Mouse (Mus musculus): ENCODE measurements around the gene Fzd10. TPM values are rescaled to one million over a fixed set of nuclear protein-coding genes. Genes with fewer than 3 reads are reported as not detected.

The Fzd10 gene
- polyA plus RNA-seq, 1 experiment from 2014 or later = 4.4 TPM

DNA sequence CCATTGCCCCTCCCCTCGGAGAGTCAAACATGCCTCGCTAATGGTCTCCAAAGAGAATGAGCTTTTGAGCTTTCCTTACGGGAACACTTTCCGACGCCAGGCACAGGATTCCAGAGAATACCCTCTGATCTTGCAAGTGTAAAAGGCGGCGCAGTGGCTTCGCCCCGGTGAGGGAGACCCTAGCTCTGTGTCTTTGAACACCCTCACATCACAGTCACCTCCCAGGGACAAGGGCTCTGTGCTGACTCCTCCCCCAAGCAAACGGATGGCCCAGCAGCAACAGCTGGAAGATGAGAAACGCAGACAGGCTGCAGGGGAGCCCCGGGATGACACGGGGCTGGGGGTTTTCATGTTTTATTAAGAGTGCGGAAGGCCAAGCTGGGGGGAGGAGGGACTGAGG lies 6.0 kb downstream of the Fzd10 start:
- no peak overlapping the region for H3K27ac ChIP-seq (replicated peaks)
- peaks cover 13% of the 10 kb centered on the region for H3K27me3 ChIP-seq
- 5% methylated on average over 14 of the region's 14 CpGs for WGBS
- no peaks in the 10 kb centered on the region for H3K36me3 ChIP-seq
- peaks cover 24% of the 10 kb centered on the region for H3K4me1 ChIP-seq (replicated peaks)
- H3K9me3 ChIP-seq = no peaks in the 10 kb centered on the region
- peak overlapping the region; percentile 34 for H3K4me2 ChIP-seq
- H3K4me3 ChIP-seq = no peak overlapping the region
- ATAC-seq (ENCODE audit: low FRiP score, low read depth) = no peak
- H3K9ac ChIP-seq = no peak overlapping the region

DNA sequence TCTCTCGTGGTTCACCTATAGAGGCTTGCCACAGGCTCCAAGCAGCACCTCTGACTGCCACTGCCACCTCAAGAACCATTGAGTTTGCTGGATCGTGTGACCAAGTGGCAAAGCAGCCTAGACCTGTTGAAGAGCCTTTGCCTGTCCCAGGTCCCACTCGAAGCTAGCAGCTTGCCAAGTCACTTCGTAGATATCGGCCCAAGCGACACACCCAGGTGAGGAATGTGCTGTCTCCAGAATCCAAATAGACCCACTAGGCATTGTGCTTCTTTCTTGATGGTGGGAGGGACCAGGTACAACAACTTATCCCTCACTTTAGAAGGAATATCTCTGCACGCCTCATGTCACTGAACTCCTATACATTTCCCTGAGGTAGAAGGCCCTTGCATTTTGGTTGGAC lies 8.4 kb downstream of the Fzd10 start:
- Histone ChIP-seq H3K4me2 (no peak overlapping the region), H3K27me3 (0 out of 2 replicates have a peak, but pooled peaks cover 3% of the 10 kb centered on the region), H3K4me1 (replicated peaks) (peaks cover 13% of the 10 kb centered on the region), H3K9ac (no peak overlapping the region), H3K4me3 (no peak overlapping the region), H3K9me3 (no peaks in the 10 kb centered on the region), H3K27ac (replicated peaks) (no peak overlapping the region), H3K36me3 (no peaks in the 10 kb centered on the region)
- no peak for ATAC-seq (ENCODE audit: low FRiP score, low read depth)
- WGBS = 93% methylated on average over 7 of the region's 7 CpGs

- Histone ChIP-seq H3K36me3 (no peaks in the 10 kb centered on the region), H3K9ac (no peak overlapping the region), H3K9me3 (no peaks in the 10 kb centered on the region), H3K4me1 (replicated peaks) (peaks cover 16% of the 10 kb centered on the region), H3K4me3 (no peak overlapping the region), H3K27me3 (0 out of 2 replicates have a peak, but pooled peaks cover 5% of the 10 kb centered on the region), H3K27ac (replicated peaks) (no peak overlapping the region), H3K4me2 (peak overlapping the region; percentile 27; the same call in 1 of the 2 replicates)
- ATAC-seq (ENCODE audit: low FRiP score, low read depth) = no peak
- 16% methylated on average over 9 of the region's 9 CpGs for WGBS
Measured at GRCm38 (mm10) chr5:128617621-128618020, 17.0 kb downstream of the Fzd10 start.

GRCm38 (mm10) chr5:128619987-128620386 lies 19.3 kb downstream of the Fzd10 start:
- 28% methylated on average over 8 of the region's 8 CpGs for WGBS
- no peaks in the 10 kb centered on the region for H3K36me3 ChIP-seq
- ATAC-seq (ENCODE audit: low FRiP score, low read depth) = no peak
- H3K4me1 ChIP-seq (replicated peaks) = peaks cover 16% of the 10 kb centered on the region
- no peaks in the 10 kb centered on the region for H3K9me3 ChIP-seq
- no peak overlapping the region for H3K9ac ChIP-seq
- 0 out of 2 replicates have a peak, but pooled peaks cover 5% of the 10 kb centered on the region for H3K27me3 ChIP-seq
- no peak overlapping the region for H3K4me2 ChIP-seq
- H3K27ac ChIP-seq (replicated peaks) = no peak overlapping the region; the same call in 1 of the 2 replicates
- no peak overlapping the region for H3K4me3 ChIP-seq

GRCm38 (mm10) chr5:128620408-128620807 lies 19.8 kb downstream of the Fzd10 start:
- no peak overlapping the region for H3K4me3 ChIP-seq
- WGBS = 7% methylated on average over 9 of the region's 9 CpGs
- no peaks in the 10 kb centered on the region for H3K36me3 ChIP-seq
- ATAC-seq (ENCODE audit: low FRiP score, low read depth) = no peak
- peaks cover 16% of the 10 kb centered on the region for H3K4me1 ChIP-seq (replicated peaks)
- no peak overlapping the region for H3K9ac ChIP-seq
- no peak overlapping the region for H3K4me2 ChIP-seq
- 0 out of 2 replicates have a peak, but pooled peaks cover 5% of the 10 kb centered on the region for H3K27me3 ChIP-seq
- H3K27ac ChIP-seq (replicated peaks) = no peak overlapping the region; the same call in 1 of the 2 replicates
- H3K9me3 ChIP-seq = no peaks in the 10 kb centered on the region

DNA sequence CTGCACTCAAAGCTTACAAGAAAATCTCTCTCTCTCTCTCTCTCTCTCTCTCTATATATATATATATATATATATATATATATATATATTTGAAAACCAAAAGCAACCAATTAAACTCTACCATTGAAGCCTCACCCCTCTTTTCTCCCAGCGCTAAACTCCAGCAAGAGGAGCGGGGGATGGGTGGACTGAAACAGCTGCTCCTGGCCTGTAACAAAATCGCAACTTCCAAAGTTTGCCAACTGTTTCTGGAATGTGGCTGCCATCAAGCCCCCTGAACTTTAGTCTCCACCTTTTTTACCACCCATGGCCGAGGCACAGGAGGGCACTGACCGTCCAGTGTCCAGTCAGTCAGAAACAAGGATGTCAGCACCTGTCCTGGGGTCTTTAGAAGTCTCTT lies 27.1 kb downstream of the Fzd10 start:
- H3K27ac ChIP-seq (replicated peaks) = no peak overlapping the region
- H3K4me1 ChIP-seq (replicated peaks) = no peaks in the 10 kb centered on the region
- no peaks in the 10 kb centered on the region for H3K27me3 ChIP-seq
- no peak overlapping the region for H3K9ac ChIP-seq
- no peak overlapping the region for H3K4me3 ChIP-seq
- 64% methylated on average over 5 of the region's 5 CpGs for WGBS
- no peaks in the 10 kb centered on the region for H3K36me3 ChIP-seq
- no peaks in the 10 kb centered on the region for H3K9me3 ChIP-seq
- ATAC-seq (ENCODE audit: low FRiP score, low read depth) = no peak
- no peak overlapping the region for H3K4me2 ChIP-seq

- 86% methylated on average over 9 of the region's 9 CpGs for WGBS
- no peaks in the 10 kb centered on the region for H3K27me3 ChIP-seq
- ATAC-seq (ENCODE audit: low FRiP score, low read depth) = no peak
- H3K27ac ChIP-seq (replicated peaks) = no peak overlapping the region
- H3K9me3 ChIP-seq = no peaks in the 10 kb centered on the region
- no peaks in the 10 kb centered on the region for H3K36me3 ChIP-seq
- no peak overlapping the region for H3K4me3 ChIP-seq
- no peak overlapping the region for H3K9ac ChIP-seq
- H3K4me1 ChIP-seq (replicated peaks) = no peaks in the 10 kb centered on the region
- H3K4me2 ChIP-seq = no peak overlapping the region
Measured at GRCm38 (mm10) chr5:128636648-128637047, 36.0 kb downstream of the Fzd10 start.

DNA sequence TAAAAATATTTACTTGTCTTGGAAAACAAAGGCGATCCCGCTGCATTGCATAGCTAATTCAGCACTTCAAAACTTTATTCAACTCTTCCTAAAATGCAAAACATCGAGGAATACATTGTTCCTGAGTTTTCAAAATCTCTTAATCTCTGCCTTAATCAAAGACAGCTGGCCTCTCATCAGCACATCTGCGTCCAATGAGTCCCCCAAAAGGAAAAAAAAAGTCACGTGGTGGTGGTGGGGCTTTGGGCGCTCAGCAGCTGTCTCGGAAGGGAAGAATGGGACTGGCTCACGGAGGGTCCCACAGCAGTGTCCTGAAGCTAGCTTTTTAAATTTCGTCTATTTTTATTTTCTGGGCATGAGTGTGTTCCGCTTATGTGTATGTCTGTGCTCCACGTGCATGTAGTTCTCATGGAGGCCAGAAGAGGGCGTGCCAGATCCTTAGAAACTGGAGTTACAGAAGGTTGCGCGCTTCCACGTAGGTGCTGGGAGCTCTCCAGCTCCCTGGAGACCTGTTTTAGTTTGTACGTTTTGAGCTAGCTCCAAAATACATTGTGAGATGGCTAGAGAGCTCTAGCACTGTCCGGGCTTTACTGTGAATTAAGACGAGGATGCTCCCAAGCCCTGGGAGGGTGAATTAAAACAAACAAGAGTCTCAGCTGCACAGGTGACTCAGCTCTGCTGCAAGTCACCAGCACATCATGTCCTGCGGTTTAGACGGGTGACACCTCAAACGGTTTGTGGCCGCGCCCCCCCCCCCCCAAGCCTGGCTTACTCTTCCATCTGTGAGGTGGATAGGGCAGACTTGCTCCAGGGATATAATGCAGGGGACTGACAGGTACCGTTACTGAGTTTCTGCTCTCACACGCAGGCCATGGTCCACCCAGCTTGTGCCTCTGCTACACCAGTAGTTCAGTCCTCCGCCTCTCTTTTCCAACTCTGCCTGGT lies 36.7 kb downstream of the Fzd10 start:
- Histone ChIP-seq H3K27ac (replicated peaks) (no peak overlapping the region), H3K27me3 (no peaks in the 10 kb centered on the region), H3K36me3 (no peaks in the 10 kb centered on the region), H3K9me3 (no peaks in the 10 kb centered on the region), H3K9ac (no peak overlapping the region), H3K4me1 (replicated peaks) (no peaks in the 10 kb centered on the region), H3K4me3 (no peak overlapping the region), H3K4me2 (no peak overlapping the region)
- no peak for ATAC-seq (ENCODE audit: low FRiP score, low read depth)
- 88% methylated on average over 26 of the region's 26 CpGs for WGBS

- Histone ChIP-seq H3K4me3 (no peak overlapping the region), H3K4me1 (replicated peaks) (no peaks in the 10 kb centered on the region), H3K27ac (replicated peaks) (no peak overlapping the region), H3K27me3 (no peaks in the 10 kb centered on the region), H3K4me2 (no peak overlapping the region), H3K36me3 (no peaks in the 10 kb centered on the region), H3K9ac (no peak overlapping the region), H3K9me3 (no peaks in the 10 kb centered on the region)
- no peak for ATAC-seq (ENCODE audit: low FRiP score, low read depth)
- WGBS = 59% methylated on average over 9 of the region's 9 CpGs
Measured at GRCm38 (mm10) chr5:128638716-128639115, 38.1 kb downstream of the Fzd10 start.

- H3K4me3 ChIP-seq = no peak overlapping the region
- no peak overlapping the region for H3K27ac ChIP-seq (replicated peaks)
- ATAC-seq (ENCODE audit: low FRiP score, low read depth) = no peak
- no peaks in the 10 kb centered on the region for H3K36me3 ChIP-seq
- H3K4me1 ChIP-seq (replicated peaks) = no peaks in the 10 kb centered on the region
- WGBS = 47% methylated on average over 4 of the region's 4 CpGs
- H3K27me3 ChIP-seq = no peaks in the 10 kb centered on the region
- no peak overlapping the region for H3K9ac ChIP-seq
- no peaks in the 10 kb centered on the region for H3K9me3 ChIP-seq
- no peak overlapping the region for H3K4me2 ChIP-seq
Measured at GRCm38 (mm10) chr5:128643065-128643464, 42.4 kb downstream of the Fzd10 start.

GRCm38 (mm10) chr5:128645720-128646119 lies 45.1 kb downstream of the Fzd10 start:
- no peak overlapping the region for H3K4me3 ChIP-seq
- H3K27me3 ChIP-seq = no peaks in the 10 kb centered on the region
- WGBS = 73% methylated on average over 8 of the region's 8 CpGs
- no peaks in the 10 kb centered on the region for H3K36me3 ChIP-seq
- no peak overlapping the region for H3K9ac ChIP-seq
- no peak overlapping the region for H3K27ac ChIP-seq (replicated peaks)
- no peaks in the 10 kb centered on the region for H3K4me1 ChIP-seq (replicated peaks)
- no peak for ATAC-seq (ENCODE audit: low FRiP score, low read depth)
- no peak overlapping the region for H3K4me2 ChIP-seq
- H3K9me3 ChIP-seq = no peaks in the 10 kb centered on the region

GRCm38 (mm10) chr5:128646286-128646685 lies 45.6 kb downstream of the Fzd10 start:
- Histone ChIP-seq H3K9ac (no peak overlapping the region), H3K4me3 (no peak overlapping the region), H3K9me3 (no peaks in the 10 kb centered on the region), H3K36me3 (no peaks in the 10 kb centered on the region), H3K4me1 (replicated peaks) (no peaks in the 10 kb centered on the region), H3K27me3 (no peaks in the 10 kb centered on the region), H3K27ac (replicated peaks) (no peak overlapping the region), H3K4me2 (no peak overlapping the region)
- 88% methylated on average over 5 of the region's 5 CpGs for WGBS
- ATAC-seq (ENCODE audit: low FRiP score, low read depth) = no peak

Data from hindbrain, embryonic 15.5 days (tissue).